Mouse (Mus musculus): ENCODE measurements around the gene Rbp1.

Gene Rbp1

DNA sequence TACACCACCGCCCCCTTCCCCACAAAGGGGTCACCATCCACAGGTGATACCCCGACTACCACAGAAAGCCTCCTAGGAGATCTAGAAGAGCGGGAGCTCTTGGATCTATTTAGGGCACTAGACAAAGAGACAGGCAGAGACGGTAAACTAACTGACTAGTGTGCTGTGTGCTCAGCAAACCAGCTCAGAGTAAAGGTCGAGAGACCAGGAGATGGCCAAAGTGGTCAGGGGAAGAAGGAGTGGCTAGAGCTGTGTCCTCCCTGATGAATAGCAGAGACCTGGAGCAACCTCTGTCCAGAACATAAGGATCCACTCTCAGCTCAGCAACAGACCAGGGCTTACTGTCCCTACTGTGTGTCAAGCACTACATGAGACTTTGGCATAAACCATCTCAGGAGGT, at the start of gene Rbp1:
Rbp1 (plus strand) TSS at position 306 of the 400 bp plus-strand sequence.
- no peak for DNase-seq (ENCODE audit: inconsistent ontology term)

DNA sequence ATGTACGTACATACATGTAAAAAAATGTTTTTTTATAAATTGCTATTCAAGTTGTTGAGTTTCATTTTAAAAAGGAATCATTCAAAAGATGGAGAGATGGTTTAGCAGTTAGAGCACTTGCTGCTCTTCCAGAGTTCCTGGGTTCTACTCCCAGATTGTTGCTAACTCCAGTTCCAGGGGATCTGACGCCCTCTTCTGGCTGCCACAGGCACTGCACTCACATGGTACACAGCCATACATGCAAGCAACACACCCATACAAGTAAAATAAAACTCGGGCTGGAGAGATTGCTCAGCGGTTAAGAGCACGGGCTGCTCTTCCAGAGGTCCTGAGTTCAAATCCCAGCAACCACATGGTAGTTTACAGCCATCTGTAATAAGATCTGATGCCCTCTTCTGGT, 49.4 kb upstream of the Rbp1 start:
- DNase-seq (ENCODE audit: inconsistent ontology term) = no peak

DNA sequence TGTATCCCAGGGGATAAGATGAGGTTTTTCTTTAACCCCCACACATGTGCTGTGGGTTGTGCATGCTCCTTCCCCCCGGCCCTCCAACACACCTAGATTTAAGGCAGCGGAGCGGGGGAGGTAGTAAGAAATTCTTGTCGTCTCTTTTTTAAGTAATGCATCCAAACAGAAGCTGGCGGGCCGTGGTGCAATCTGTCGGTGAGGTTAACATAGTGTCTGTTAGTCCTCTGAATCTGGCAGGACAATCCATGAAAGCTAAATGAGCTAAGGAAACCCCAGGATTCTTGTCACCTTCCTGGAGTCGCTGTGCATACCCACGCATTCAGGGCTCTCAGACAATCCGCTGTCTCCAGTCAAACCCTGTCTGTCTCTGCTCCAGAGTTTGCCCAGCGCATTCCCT, 47.9 kb upstream of the Rbp1 start:
- no peak for DNase-seq (ENCODE audit: inconsistent ontology term)

DNA sequence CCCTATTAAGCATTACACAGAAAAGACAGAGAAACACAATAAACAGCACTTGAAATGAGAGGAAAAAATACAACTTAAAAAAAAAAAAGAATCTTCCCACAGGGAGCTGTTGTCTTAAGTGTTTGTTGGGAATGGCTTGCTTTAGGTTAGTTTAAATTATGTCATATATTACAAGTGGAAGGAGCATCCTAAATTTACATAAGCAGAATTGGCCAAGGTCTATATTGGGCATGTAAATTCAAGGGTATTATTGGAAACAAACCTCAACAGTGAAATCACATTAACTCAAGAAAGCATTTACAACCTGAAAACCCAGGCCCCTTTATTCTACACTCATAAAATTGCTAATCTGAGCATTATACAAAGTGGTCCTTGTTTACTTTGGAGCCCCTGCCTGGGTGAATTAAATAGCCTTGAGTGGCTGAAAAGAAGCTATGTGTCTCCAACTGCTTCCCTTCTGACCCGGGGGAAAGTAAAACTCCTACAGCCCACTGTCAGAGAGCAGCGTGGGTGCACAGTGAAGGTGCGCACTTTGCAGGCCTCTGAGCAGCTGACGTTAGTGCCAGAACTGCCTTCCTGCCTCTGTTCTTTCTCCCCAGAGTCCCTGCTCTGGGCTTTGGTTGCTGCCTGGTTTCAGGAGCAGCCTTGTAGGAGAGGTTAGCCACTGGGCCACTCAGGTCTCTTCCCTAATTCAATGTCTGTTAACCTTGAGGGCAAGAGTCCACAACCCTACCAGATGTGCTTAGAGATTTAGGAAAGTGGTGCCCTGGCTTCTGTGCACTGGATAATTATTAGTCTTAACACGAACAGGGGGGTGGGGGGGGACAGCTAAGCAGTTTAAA, 47.2 kb upstream of the Rbp1 start:
- no peak for DNase-seq (ENCODE audit: inconsistent ontology term)

DNA sequence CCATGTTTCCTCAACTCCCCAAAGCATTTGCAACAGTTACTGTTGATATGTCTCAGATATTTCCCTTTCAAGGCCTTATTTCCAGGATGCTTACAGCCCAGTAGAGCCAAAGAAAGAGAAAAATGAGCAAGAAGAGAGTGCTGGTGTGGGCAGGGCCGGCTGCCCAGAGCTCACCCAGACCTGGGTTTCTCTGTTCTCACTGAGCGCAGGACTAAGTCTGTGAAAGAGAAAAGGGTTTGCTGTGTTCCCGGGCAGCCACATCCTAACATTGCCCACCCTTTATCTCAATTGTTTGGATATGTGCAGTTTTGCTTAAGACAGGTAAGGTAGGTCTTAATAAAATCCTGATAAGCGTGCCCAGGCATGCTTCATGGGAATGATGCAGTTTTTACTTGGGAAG, 43.0 kb upstream of the Rbp1 start:
- DNase-seq (ENCODE audit: inconsistent ontology term) = no peak

DNA sequence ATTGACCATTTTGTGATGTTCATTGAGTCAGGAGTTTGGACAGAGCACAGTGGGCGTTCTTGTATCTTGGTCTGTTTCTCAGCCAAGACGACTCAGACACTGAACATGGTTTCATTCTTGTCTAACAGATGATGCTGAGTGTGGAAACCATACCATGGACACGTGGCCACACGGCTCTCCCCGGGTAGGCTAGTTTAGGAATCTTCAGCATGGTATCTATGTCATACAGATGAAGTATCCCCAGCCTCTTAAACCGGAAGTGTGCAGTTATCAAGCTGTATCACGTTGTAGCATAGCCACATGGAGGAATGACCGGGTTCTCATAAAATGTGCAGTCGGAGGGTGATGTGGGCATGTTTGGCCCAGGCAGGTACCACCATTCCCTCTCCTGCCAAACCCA, 42.2 kb upstream of the Rbp1 start:
- DNase-seq (ENCODE audit: inconsistent ontology term) = no peak

GRCm38 (mm10) chr9:98387741-98388632, 34.8 kb upstream of the Rbp1 start:
- no peak for DNase-seq (ENCODE audit: inconsistent ontology term)

DNA sequence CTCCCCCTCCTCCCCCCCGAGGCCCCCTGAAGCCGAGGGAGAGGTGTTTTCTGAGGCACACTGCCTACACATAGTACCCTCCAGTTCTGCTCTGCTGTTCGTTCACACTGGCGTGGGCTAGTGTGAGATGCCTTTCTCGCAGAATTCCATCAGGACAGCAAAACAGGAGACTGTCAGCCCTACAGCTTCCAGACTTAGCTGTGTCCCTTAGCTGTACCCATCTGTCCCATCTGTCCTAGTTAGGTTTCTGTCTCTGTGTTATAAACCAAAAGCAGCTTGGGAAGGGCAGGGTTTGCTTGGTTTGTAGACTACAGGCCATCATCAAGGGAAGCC, 34.2 kb upstream of the Rbp1 start:
- no peak for DNase-seq (ENCODE audit: inconsistent ontology term)

GRCm38 (mm10) chr9:98393496-98393895, 29.3 kb upstream of the Rbp1 start:
- no peak for DNase-seq (ENCODE audit: inconsistent ontology term)

- no peak for DNase-seq (ENCODE audit: inconsistent ontology term)
Observed at GRCm38 (mm10) chr9:98397211-98397610, 25.6 kb upstream of the Rbp1 start.

DNA sequence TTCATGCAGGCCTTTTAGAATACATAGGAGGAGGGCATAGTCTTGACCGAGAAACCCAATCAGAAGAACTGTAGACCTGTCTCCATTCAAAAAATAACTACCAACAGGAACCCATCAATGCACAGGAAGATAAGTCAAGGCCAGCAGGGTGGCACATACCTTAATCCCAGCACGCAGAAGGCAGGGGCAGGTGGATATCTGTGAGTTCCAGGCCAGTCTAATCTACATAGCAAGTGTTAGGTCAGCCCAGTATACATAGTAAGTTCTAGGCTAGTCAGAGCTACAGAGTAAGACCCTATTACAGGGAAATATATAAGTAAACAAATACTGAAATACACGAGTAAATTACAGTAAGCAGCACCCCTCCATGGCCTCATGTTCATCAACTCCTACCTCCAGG, 24.9 kb upstream of the Rbp1 start:
- no peak for DNase-seq (ENCODE audit: inconsistent ontology term)

DNA sequence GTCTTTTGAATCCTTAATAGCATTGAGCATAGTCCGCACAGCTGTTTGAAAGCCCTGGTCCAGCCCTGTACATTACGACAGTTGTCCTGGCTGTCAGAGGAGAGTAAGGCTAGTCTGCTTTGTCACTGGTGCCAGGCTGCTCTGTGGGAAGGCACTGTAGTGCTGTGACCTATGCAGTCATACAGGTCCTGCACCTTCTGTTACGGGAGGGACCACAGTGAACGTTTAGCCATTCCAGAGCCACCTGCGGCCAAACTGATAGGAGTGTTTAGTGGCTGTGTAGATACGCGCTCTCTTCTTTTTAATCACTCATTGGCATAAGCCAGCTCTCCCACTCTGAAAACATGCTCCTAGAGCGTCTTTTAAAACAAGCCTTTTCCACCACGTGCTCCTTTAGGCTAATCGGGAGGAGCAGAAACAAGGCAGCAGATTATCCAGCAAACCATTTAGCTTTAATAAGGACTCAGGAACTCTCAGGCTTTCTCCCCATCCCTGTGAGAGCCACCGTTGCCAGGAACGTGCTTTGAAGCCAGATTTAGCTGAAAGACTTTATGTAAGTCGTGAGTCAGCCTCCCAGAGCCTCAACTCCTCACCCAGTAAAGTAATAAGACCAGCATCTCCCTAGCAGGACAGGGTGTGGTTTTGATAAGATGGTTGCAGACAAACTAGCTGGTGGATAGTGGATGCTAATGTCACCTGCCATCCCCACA, 22.4 kb upstream of the Rbp1 start:
- peak; percentile 32 for DNase-seq (ENCODE audit: inconsistent ontology term)

GRCm38 (mm10) chr9:98401611-98402010, 21.1 kb upstream of the Rbp1 start:
- DNase-seq (ENCODE audit: inconsistent ontology term) = no peak

DNA sequence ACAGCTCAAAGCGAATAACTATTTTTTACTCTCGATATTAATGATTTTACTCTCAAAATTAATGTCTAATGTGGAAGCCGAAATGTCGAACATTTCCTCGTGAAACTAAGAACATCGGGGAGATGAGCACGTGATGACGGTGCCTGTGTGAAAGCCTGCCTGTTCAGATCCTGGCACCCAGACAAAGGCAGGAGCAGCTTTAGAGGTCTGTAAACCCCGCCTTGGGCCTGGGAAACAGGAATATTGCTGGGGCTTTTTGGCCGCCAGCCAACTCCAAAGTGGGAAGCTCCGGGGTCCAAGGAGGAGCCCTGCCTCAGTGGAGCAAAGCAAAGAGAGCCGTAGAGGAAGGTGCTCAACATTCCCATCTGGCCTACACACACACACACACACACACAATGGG, 15.0 kb upstream of the Rbp1 start:
- no peak for DNase-seq (ENCODE audit: inconsistent ontology term)

DNA sequence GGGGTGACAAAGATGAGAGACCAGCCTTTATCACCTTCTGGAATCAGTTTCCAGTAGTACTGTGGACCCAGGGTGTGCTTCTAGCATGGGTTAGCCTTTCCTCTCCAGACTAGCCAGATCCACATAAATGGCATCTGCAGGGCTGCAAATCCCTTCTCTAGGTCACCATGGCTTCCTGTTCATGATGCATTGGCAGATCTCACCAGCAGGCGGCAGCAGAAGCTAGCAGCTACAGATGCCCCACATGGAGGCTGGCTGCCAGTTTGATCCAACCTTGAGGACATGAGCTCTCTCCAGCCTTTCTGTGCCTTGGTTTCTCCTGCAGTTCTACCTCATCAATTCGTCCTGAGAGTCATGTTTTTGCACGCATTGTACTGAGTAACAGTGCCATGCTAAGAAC, 13.6 kb upstream of the Rbp1 start:
- DNase-seq (ENCODE audit: inconsistent ontology term) = no peak

- no peak for DNase-seq (ENCODE audit: inconsistent ontology term)
Observed at GRCm38 (mm10) chr9:98415427-98415826, 7.3 kb upstream of the Rbp1 start.

- DNase-seq (ENCODE audit: inconsistent ontology term) = peak; percentile 53
Observed at GRCm38 (mm10) chr9:98417919-98418318, 4.8 kb upstream of the Rbp1 start.

DNA sequence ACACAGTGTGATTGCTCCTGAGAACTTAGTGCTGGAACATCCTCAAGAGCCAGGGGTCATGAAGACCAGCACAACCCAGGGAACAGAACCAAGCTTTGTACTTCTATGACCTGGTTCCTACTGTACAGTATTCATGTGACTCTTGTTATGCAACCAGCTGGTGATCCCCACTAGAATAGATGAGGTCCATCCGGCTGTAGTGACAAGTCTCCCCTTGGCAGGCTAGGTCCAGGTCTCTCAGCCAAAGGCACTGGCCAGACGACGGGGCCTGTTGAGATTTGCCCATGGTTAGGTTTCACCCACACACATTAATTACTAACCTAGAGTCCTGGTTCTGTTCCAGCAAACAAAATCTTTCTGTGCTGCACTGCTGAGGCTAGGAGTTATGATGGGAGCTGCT, 4.4 kb upstream of the Rbp1 start:
- peak; percentile 47 for DNase-seq (ENCODE audit: inconsistent ontology term)

GRCm38 (mm10) chr9:98420666-98421065, 2.1 kb upstream of the Rbp1 start:
- no peak for DNase-seq (ENCODE audit: inconsistent ontology term)

DNA sequence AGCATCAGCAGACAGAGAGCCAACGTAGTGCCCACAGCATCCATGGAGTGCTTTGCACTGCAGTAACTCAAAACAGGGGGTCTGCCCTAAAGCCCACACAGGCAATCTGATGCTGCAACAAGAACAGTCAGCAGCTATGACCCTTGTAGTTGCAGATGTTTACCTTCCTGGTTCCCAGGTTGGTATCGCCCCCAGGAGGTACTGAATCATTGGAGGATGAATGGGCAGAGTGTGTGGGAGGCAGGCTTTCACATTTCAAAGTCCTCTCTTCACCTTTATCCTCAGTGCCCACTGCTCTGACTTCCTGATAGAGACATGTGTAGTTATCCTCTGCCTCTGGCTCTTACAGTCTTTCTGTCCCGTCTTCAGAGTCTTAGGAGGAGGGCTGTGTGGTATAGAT, 858 bp upstream of the Rbp1 start:
- DNase-seq (ENCODE audit: inconsistent ontology term) = no peak

DNA sequence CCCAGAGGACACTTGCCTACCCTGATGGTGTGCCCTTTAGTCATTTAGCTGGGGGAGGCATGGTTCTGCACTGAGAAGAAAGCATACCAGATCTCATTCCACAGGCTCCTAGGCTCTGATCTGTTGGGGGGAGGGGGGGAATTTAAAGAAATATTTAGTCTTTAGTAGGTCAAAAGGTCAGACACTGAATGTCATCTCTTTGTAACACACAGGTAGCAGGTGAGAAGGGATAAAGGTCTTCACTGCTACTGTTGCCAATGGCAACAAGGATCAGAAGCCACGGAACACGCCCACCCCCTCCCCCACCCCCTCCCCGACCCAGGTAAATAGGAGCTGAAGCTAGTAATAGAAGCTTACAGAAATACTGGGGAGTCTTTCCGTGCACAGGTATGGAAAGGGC, 930 bp downstream of the Rbp1 start:
- DNase-seq (ENCODE audit: inconsistent ontology term) = no peak

- DNase-seq (ENCODE audit: inconsistent ontology term) = no peak
Observed at GRCm38 (mm10) chr9:98424291-98424690, 1.5 kb downstream of the Rbp1 start.
